In the genomic region with DNA sequence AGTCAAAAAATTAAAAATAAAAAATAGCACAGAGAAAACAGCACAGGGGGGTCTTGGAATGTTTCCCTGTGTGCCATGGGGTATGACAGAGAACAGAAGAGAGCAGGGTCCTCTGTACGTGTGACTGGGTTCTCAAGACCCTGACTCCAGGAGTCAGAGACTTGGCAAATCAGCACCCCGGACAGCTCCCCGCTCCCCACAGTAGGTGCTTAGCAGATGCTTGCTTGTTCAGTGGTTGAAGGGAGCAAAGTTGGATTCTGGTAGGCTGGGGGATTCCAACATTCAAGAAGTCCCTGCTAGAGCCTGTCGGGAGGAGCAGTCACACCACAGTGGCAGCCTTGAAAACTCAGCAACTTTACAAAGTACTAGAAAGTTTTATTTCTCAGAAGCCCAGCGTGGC, we compare ENCODE assay signal across 8 mouse cellular contexts.
DNase-seq lines count a peak whose midpoint lies in the region; ATAC-seq lines count a peak whose summit lies in the region.

No protein-coding gene starts in this region.

- DNase-seq in adrenal gland, postnatal 25 days, result peak; percentile 37
- DNase-seq in adrenal gland, adult 18-20 months (ENCODE audit: low spot score in 2 of 2), result no peak
- peak; percentile 53 for DNase-seq in lung, postnatal 14 days
- DNase-seq in lung, postnatal 25 days (ENCODE audit: low spot score), result no peak
- peak; percentile 80 for DNase-seq in embryo, embryonic 10.5 days (ENCODE audit: low spot score)
- DNase-seq in neural tube, embryonic 11.5 days (ENCODE audit: low spot score), result peak; percentile 66
- DNase-seq in frontal cortex, adult 2 months (ENCODE audit: extremely low spot score in 1 of 2, low spot score in 1 of 2), result no peak

- no peaks in the 10 kb centered on the region for H3K36me3 ChIP-seq in neural tube, embryonic 11.5 days (ENCODE audit: control insufficient read depth, insufficient read depth, low read length)

- H3K9ac ChIP-seq in neural tube, embryonic 11.5 days (ENCODE audit: low read length), result no peak overlapping the region

- no peak overlapping the region for H3K4me2 ChIP-seq in neural tube, embryonic 11.5 days (ENCODE audit: low read depth)

- H3K27me3 ChIP-seq in neural tube, embryonic 11.5 days (ENCODE audit: control insufficient read depth, insufficient read depth, low read length), result peaks cover 31% of the 10 kb centered on the region

- no peak for ATAC-seq in neural tube, embryonic 11.5 days (ENCODE audit: insufficient read depth, low FRiP score, low TSS enrichment)
- ATAC-seq in frontal cortex, adult (ENCODE audit: low TSS enrichment), result no peak

- H3K27ac ChIP-seq in neural tube, embryonic 11.5 days (ENCODE audit: low read depth, low read length), result no peak overlapping the region

- no peaks in the 10 kb centered on the region for H3K9me3 ChIP-seq in neural tube, embryonic 11.5 days (ENCODE audit: control insufficient read depth, low read length)

- 36% methylated on average over 5 of the region's 5 CpGs for WGBS in neural tube, embryonic 11.5 days

- peaks cover 14% of the 10 kb centered on the region for H3K4me1 ChIP-seq in neural tube, embryonic 11.5 days (ENCODE audit: control insufficient read depth, insufficient read depth, low read length)

- no peak overlapping the region for H3K4me3 ChIP-seq in neural tube, embryonic 11.5 days (ENCODE audit: low read depth, low read length)

Comparison
In these comparisons a context has a peak if more than half of its experiments do, and no peak if none do; other contexts are left out.
1. DNase-seq: peak in adrenal gland, postnatal 25 days (single experiment), lung, postnatal 14 days (single experiment), embryo, embryonic 10.5 days (single experiment) and neural tube, embryonic 11.5 days (single experiment); none in adrenal gland, adult 18-20 months (0 of 2), lung, postnatal 25 days (single experiment) and frontal cortex, adult 2 months (0 of 2).